Comparison of ENCODE assay signal across 17 mouse cellular contexts in the genomic region with DNA sequence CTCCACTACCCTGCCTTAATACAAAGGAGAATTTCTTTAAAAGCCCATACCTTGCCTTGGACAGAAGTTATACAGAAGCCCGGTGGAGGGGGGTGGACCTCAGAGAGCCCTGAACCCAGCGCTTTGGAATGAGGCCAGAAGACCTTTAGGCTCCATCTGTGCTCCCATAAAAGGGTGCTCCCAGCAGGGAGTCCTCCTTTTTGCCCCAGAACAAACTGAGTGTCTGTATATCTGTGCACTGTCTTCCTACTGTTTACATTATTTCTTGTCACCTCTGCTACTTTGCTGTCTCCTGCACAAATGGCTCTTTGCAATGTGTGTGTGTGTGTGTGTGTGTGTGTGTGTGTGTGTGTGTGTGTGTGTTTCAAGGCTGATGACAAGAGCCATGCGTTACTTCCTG. TPM values are rescaled to one million over a fixed set of nuclear protein-coding genes. Genes with fewer than 3 reads are reported as not detected.
"Had no signal": no experiment of that assay in that cellular context is flagged by ENCODE, and none has a peak within 500 bp of the region (broad histone marks: within the 10 kb centered on the region; RNA-seq: fewer than 3 reads in every experiment).

No protein-coding gene starts in this region.

- H3K4me1 ChIP-seq: hindbrain, embryonic 15.5 days; kidney, embryonic 15.5 days; midbrain, embryonic 12.5 days; neural tube, embryonic 13.5 days had no signal

- H3K27me3 ChIP-seq: hindbrain, embryonic 15.5 days; kidney, embryonic 15.5 days; limb, embryonic 12.5 days; midbrain, embryonic 12.5 days; neural tube, embryonic 13.5 days had no signal

- H3K9ac ChIP-seq: hindbrain, embryonic 15.5 days; kidney, embryonic 15.5 days; limb, embryonic 12.5 days; liver, embryonic 14.5 days; midbrain, embryonic 12.5 days; neural tube, embryonic 13.5 days had no signal

- ATAC-seq: midbrain, embryonic 16.5 days had no signal

- H3K9me3 ChIP-seq: hindbrain, embryonic 15.5 days; kidney, embryonic 15.5 days; limb, embryonic 12.5 days; midbrain, embryonic 12.5 days; neural tube, embryonic 13.5 days had no signal

- H3K4me2 ChIP-seq: hindbrain, embryonic 15.5 days; kidney, embryonic 15.5 days; limb, embryonic 12.5 days; midbrain, embryonic 12.5 days; neural tube, embryonic 13.5 days had no signal

- H3K27ac ChIP-seq: hindbrain, embryonic 15.5 days; kidney, embryonic 15.5 days; left cerebral cortex, adult 2 months; limb, embryonic 12.5 days; liver, embryonic 14.5 days; midbrain, embryonic 12.5 days; neural tube, embryonic 13.5 days had no signal

- H3K36me3 ChIP-seq: hindbrain, embryonic 15.5 days; kidney, embryonic 15.5 days; limb, embryonic 12.5 days; midbrain, embryonic 12.5 days; neural tube, embryonic 13.5 days had no signal

- H3K4me3 ChIP-seq: hindbrain, embryonic 15.5 days; kidney, embryonic 15.5 days; left cerebral cortex, adult 2 months; limb, embryonic 12.5 days; midbrain, embryonic 12.5 days; neural tube, embryonic 13.5 days had no signal

- DNase-seq: kidney, adult 2 months; kidney, postnatal 14 days; lung, adult 18-20 months; retina, postnatal 1 day; right cerebral cortex, postnatal 4 days; spleen, adult 18-20 months; thymus, adult 2 months; thymus, postnatal 25 days had no signal

RNA-seq across cellular contexts. Expression of a gene that starts 45.8 kb away (rescaled TPM):
- polyA plus RNA-seq: liver, adult 2 months; liver, embryonic 14.5 days; neural tube, embryonic 13.5 days had no signal
